Mouse (Mus musculus) MEL (cell line): ENCODE results near the gene Tymp. TPM values are rescaled to one million over a fixed set of nuclear protein-coding genes. Genes with fewer than 3 reads are reported as not detected.
A peak's percentile ranks its signal among the peaks of the same experiment; 100 is the strongest.

Experiments
- DNase-seq: peaks from one replicate; pipeline ENCODE4 v3.0.0; 2011; ENCODE audit warnings: low read depth, low spot score
- H3K27ac ChIP-seq: 2 replicates; pipeline ENCODE4 v1.5.1; 2012; ENCODE audit warnings: low read depth, mild to moderate bottlenecking, control low read depth, low read length, moderate library complexity; ENCODE audit not compliant: control insufficient read depth
- H3K27me3 ChIP-seq, 2 experiments: fragments of 150-350 bp in 1 of 2; sonication (generic) in 1 of 2; 2 replicates each; pipeline ENCODE4 v1.6.1; 2012; ENCODE audit warnings: low read length in 2 of 2, mild to moderate bottlenecking in 2 of 2, improper control_type of control experiment in 1 of 2, moderate library complexity in 1 of 2; ENCODE audit not compliant: insufficient read depth in 2 of 2, control insufficient read depth in 1 of 2
- H3K36me3 ChIP-seq, 2 experiments: 2 replicates each; pipeline ENCODE4 v1.6.1; 2012 to 2014; ENCODE audit warnings: low read length in 2 of 2, improper control_type of control experiment in 1 of 2, inconsistent platforms in 1 of 2, mild to moderate bottlenecking in 1 of 2; ENCODE audit not compliant: insufficient read depth in 2 of 2, control insufficient read depth in 1 of 2
- H3K4me1 ChIP-seq, 2 experiments: fragments of 150-350 bp in 1 of 2; sonication (generic) in 1 of 2; 2 replicates each; pipeline ENCODE4 v1.6.1; 2012; ENCODE audit warnings: low read length in 2 of 2, improper control_type of control experiment in 1 of 2, mild to moderate bottlenecking in 1 of 2; ENCODE audit not compliant: insufficient read depth in 2 of 2, control insufficient read depth in 1 of 2
- H3K4me3 ChIP-seq, 2 experiments: fragments of 150-350 bp in 1 of 2; sonication (generic) in 1 of 2; 2 replicates each; pipeline ENCODE4 v1.5.1; 2012; ENCODE audit warnings: low read depth in 2 of 2, low read length in 2 of 2, mild to moderate bottlenecking in 2 of 2, moderate library complexity in 2 of 2, control low read depth in 1 of 2, improper control_type of control experiment in 1 of 2; ENCODE audit not compliant: control insufficient read depth in 1 of 2, insufficient read depth in 1 of 2
- H3K79me2 ChIP-seq: 2 replicates; pipeline ENCODE4 v1.6.1; 2012; ENCODE audit warnings: mild to moderate bottlenecking, low read length, moderate library complexity; ENCODE audit not compliant: control insufficient read depth, poor library complexity, insufficient read depth
- H3K9ac ChIP-seq: 2 replicates; pipeline ENCODE4 v1.6.1; 2012; ENCODE audit warnings: low read depth, mild to moderate bottlenecking, control low read depth, low read length, moderate library complexity; ENCODE audit not compliant: control insufficient read depth, poor library complexity, severe bottlenecking
- H3K9me3 ChIP-seq: fragments of 150-350 bp; sonication (generic); replicated peaks from 2 replicates; pipeline ENCODE4 v1.6.1; 2012; ENCODE audit warnings: mild to moderate bottlenecking, low read length, improper control_type of control experiment, moderate library complexity; ENCODE audit not compliant: insufficient read depth
- BHLHE40 ChIP-seq: IDR thresholded peaks from 2 replicates; pipeline ENCODE4 v1.6.1; 2012; ENCODE audit warnings: low read depth, mild to moderate bottlenecking, inconsistent platforms, low read length, improper control_type of control experiment, borderline replicate concordance
- CTCF ChIP-seq, 3 experiments: IDR thresholded peaks in 2 of 3; conservative IDR thresholded peaks in 1 of 3; 2 replicates each; pipeline ENCODE4 v1.5.1; 2011 to 2012; ENCODE audit warnings: low read length in 3 of 3, low read depth in 2 of 3, mild to moderate bottlenecking in 2 of 3, improper control_type of control experiment in 1 of 3, inconsistent platforms in 1 of 3, mixed read lengths in 1 of 3, moderate library complexity in 1 of 3; ENCODE audit not compliant: control insufficient read depth in 1 of 3, insufficient read depth in 1 of 3, poor library complexity in 1 of 3, severe bottlenecking in 1 of 3
- ELF1 ChIP-seq: IDR thresholded peaks from 2 replicates; pipeline ENCODE4 v1.6.1; 2014; ENCODE audit warnings: low read depth, mild to moderate bottlenecking, inconsistent platforms, low read length, improper control_type of control experiment, moderate library complexity
- EP300 ChIP-seq, 2 experiments: IDR thresholded peaks; 2 replicates each; pipeline ENCODE4 v1.6.1; 2011; ENCODE audit warnings: improper control_type of control experiment in 2 of 2, low read length in 2 of 2, low read depth in 1 of 2, mild to moderate bottlenecking in 1 of 2
- ETS1 ChIP-seq: IDR thresholded peaks from 2 replicates; pipeline ENCODE4 v1.6.1; 2012; ENCODE audit warnings: low read depth, mild to moderate bottlenecking, inconsistent platforms, low read length, improper control_type of control experiment, moderate library complexity
- GATA1 ChIP-seq: IDR thresholded peaks from 2 replicates; pipeline ENCODE4 v1.6.1; 2011; ENCODE audit warnings: low read depth, low read length, improper control_type of control experiment
- JUND ChIP-seq: IDR thresholded peaks from 2 replicates; pipeline ENCODE4 v1.6.1; 2011; ENCODE audit warnings: low read depth, mild to moderate bottlenecking, improper control_type of control experiment, low read length
- KAT2A ChIP-seq: conservative IDR thresholded peaks from 2 replicates; pipeline ENCODE4 v1.6.1; 2012; ENCODE audit warnings: low read depth, low read length, improper control_type of control experiment, inconsistent platforms
- MAFK ChIP-seq: IDR thresholded peaks from 2 replicates; pipeline ENCODE4 v1.6.1; 2011; ENCODE audit warnings: low read depth, mild to moderate bottlenecking, low read length, improper control_type of control experiment, borderline replicate concordance
- MAZ ChIP-seq: IDR thresholded peaks from 2 replicates; pipeline ENCODE4 v1.6.1; 2012; ENCODE audit warnings: low read depth, mild to moderate bottlenecking, inconsistent platforms, low read length, improper control_type of control experiment
- MEF2A ChIP-seq: IDR thresholded peaks from 2 replicates; pipeline ENCODE4 v1.6.1; 2014; ENCODE audit warnings: low read depth, mild to moderate bottlenecking, inconsistent platforms, low read length, improper control_type of control experiment; ENCODE audit not compliant: poor library complexity, insufficient replicate concordance, severe bottlenecking; ENCODE audit errors: extremely low read depth
- MXI1 ChIP-seq: IDR thresholded peaks from 2 replicates; pipeline ENCODE4 v1.6.1; 2011; ENCODE audit warnings: mild to moderate bottlenecking, low read depth, low read length, improper control_type of control experiment
- POLR2A ChIP-seq, 2 experiments: IDR thresholded peaks; 2 replicates each; pipeline ENCODE4 v1.6.1; 2011 to 2012; ENCODE audit warnings: low read length in 2 of 2, mild to moderate bottlenecking in 2 of 2, control low read depth in 1 of 2, improper control_type of control experiment in 1 of 2, low read depth in 1 of 2, moderate library complexity in 1 of 2; ENCODE audit not compliant: control insufficient read depth in 1 of 2, insufficient read depth in 1 of 2, poor library complexity in 1 of 2
- POLR2AphosphoS2 ChIP-seq: IDR thresholded peaks from 2 replicates; pipeline ENCODE4 v1.6.1; 2011; ENCODE audit warnings: low read length, improper control_type of control experiment
- POLR2AphosphoS5 ChIP-seq: IDR thresholded peaks from 2 replicates; pipeline ENCODE4 v1.6.1; 2012; ENCODE audit warnings: low read depth, borderline replicate concordance, mild to moderate bottlenecking, inconsistent platforms, low read length, moderate library complexity, mixed read lengths
- RCOR1 ChIP-seq: IDR thresholded peaks from 2 replicates; pipeline ENCODE4 v1.6.1; 2012; ENCODE audit warnings: low read depth, mild to moderate bottlenecking, inconsistent platforms, low read length, improper control_type of control experiment
- SIN3A ChIP-seq: IDR thresholded peaks from 2 replicates; pipeline ENCODE4 v1.6.1; 2012; ENCODE audit warnings: low read length, improper control_type of control experiment, inconsistent platforms
- SMC3 ChIP-seq: IDR thresholded peaks from 2 replicates; pipeline ENCODE4 v1.6.1; 2011; ENCODE audit warnings: low read depth, low read length, improper control_type of control experiment
- TAL1 ChIP-seq: IDR thresholded peaks from 2 replicates; pipeline ENCODE4 v1.6.1; 2012; ENCODE audit warnings: mild to moderate bottlenecking, inconsistent platforms, low read length, moderate library complexity, mixed read lengths
- TCF12 ChIP-seq: IDR thresholded peaks from 2 replicates; pipeline ENCODE4 v1.6.1; 2014; ENCODE audit warnings: low read depth, mild to moderate bottlenecking, inconsistent platforms, low read length, improper control_type of control experiment, moderate library complexity
- UBTF ChIP-seq: IDR thresholded peaks from 2 replicates; pipeline ENCODE4 v1.6.1; 2012; ENCODE audit warnings: low read depth, mild to moderate bottlenecking, inconsistent platforms, low read length, improper control_type of control experiment, moderate library complexity, borderline replicate concordance; ENCODE audit not compliant: insufficient read depth
- USF2 ChIP-seq, 2 experiments: IDR thresholded peaks; 2 replicates each; pipeline ENCODE4 v1.6.1; 2011 to 2012; ENCODE audit warnings: improper control_type of control experiment in 2 of 2, low read length in 2 of 2, borderline replicate concordance in 1 of 2, inconsistent platforms in 1 of 2, low read depth in 1 of 2, mild to moderate bottlenecking in 1 of 2; ENCODE audit not compliant: insufficient read depth in 1 of 2
- ZC3H11A ChIP-seq: IDR thresholded peaks from 2 replicates; pipeline ENCODE4 v1.6.1; 2012; ENCODE audit warnings: low read depth, mild to moderate bottlenecking, inconsistent platforms, low read length, improper control_type of control experiment
- ZKSCAN1 ChIP-seq: IDR thresholded peaks from 2 replicates; pipeline ENCODE4 v1.6.1; 2012; ENCODE audit warnings: low read depth, mild to moderate bottlenecking, inconsistent platforms, low read length, improper control_type of control experiment, moderate library complexity
- ZNF384 ChIP-seq: IDR thresholded peaks from 2 replicates; pipeline ENCODE4 v1.6.1; 2012; ENCODE audit warnings: low read depth, mild to moderate bottlenecking, inconsistent platforms, low read length, improper control_type of control experiment
- polyA plus RNA-seq, 2 experiments: library from polyadenylated mRNA; stranded (reverse) in 1 of 2; unstranded in 1 of 2; fragments of >175 nt in 1 of 2; fragments of >200 nt in 1 of 2; gene quantifications; 2 replicates each; pipeline versions ENCODE4 v1.2.1 to v1.2.4; 2012; ENCODE audit warnings: low replicate concordance in 2 of 2, low read depth in 1 of 2; ENCODE audit not compliant: insufficient read length in 2 of 2, insufficient read depth in 1 of 2, missing spikeins in 1 of 2
- total RNA-seq: library from RNA; depleted of rRNA; stranded (reverse); fragments of 300-350 nt; gene quantifications from 2 replicates; pipeline ENCODE4 v1.2.3, GENCODE M21; 2012

Gene Tymp
- total and polyA plus RNA-seq, 3 experiments, result 1.5 to 2.0 TPM; not detected in 1

DNA sequence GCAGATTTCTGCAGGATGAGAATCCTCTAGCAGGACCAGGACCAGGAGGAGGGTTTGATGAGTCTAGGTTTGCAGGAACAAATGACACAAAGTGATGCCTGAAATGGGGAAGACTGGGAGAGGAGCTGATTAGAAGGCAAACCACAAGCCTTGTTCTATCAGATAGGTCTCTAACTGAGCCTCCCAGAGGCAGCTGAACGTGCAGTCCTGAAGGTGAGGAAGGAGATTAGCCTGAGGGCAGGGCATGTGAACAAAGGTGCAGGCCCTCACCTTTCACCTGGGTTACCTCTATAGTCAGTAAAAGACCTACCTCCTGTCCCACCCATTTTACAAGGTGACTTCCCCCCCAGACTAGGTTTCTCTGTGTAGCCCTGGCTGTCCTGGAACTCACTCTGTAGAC lies 22.9 kb upstream of the Tymp start:
- H3K27ac ChIP-seq, result no peak overlapping the region
- no peak overlapping the region for H3K9ac ChIP-seq
- no peak overlapping the region for H3K4me3 ChIP-seq
- no peaks in the 10 kb centered on the region for H3K9me3 ChIP-seq
- DNase-seq, result peak; percentile 32
- H3K36me3 ChIP-seq, result peaks cover 0 to 12% of the 10 kb centered on the region in 2 experiments; a peak in 2 of 4 replicates
- H3K79me2 ChIP-seq, result no peaks in the 10 kb centered on the region
- TF ChIP-seq ZNF384 (no peak), TCF12 (peak; percentile 67), RCOR1 (peak; percentile 71), ETS1 (peak; percentile 44; the same call in 1 of the 2 replicates), EP300 (IDR thresholded peaks at IDR 0.05; ENCODE audit: low read depth in 1 of 2, low read length in 2 of 2) (peak; percentile 76 to 81), ELF1 (no peak), SIN3A (peak; percentile 23; the same call in 1 of the 2 replicates), TAL1 (no peak), BHLHE40 (peak; percentile 97), POLR2AphosphoS2 (no peak), GATA1 (peak; percentile 74)
- no peaks in the 10 kb centered on the region for H3K27me3 ChIP-seq
- H3K4me1 ChIP-seq, result peaks cover 12 to 18% of the 10 kb centered on the region in 2 experiments

DNA sequence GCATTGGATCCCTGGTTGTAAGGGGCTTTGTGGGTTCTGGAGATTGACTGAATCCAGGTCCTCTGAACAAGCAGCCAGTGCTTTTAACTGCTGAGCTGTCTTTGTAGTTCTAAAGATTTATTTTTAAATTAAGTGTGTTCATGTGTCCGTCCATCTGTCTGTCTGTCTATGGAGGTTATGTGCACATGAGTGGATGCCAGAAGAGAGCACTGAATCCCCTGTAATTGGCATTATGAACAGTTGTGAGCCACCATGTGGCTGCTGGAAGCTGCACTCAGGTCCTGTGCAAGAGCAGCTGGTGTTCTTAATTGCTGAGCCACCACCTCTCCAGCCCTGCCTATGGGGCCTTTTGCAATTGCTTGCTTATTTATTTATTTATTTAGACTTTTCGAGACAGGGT lies 21.3 kb upstream of the Tymp start:
- TF ChIP-seq RCOR1 (no peak), TCF12 (no peak), USF2 (IDR thresholded peaks at IDR 0.05; ENCODE audit: borderline replicate concordance in 1 of 2, insufficient read depth in 1 of 2, low read depth in 1 of 2, low read length in 2 of 2) (no peak), SMC3 (no peak), CTCF (IDR thresholded peaks at IDR 0.05 in 2 of 3, conservative IDR thresholded peaks at IDR 0.05 in 1 of 3; ENCODE audit: control insufficient read depth in 1 of 3, insufficient read depth in 1 of 3, low read depth in 2 of 3, low read length in 3 of 3, poor library complexity in 1 of 3, severe bottlenecking in 1 of 3) (no peak), ETS1 (no peak), MXI1 (no peak), MAZ (no peak), POLR2AphosphoS5 (no peak), SIN3A (no peak), BHLHE40 (no peak), ZC3H11A (no peak), ZKSCAN1 (no peak), MAFK (no peak), ZNF384 (no peak), MEF2A (no peak), UBTF (no peak), KAT2A (no peak), POLR2A (IDR thresholded peaks at IDR 0.05; ENCODE audit: control insufficient read depth in 1 of 2, insufficient read depth in 1 of 2, low read depth in 1 of 2, low read length in 2 of 2, poor library complexity in 1 of 2) (no peak), JUND (no peak)
- Histone ChIP-seq H3K4me1 (peaks cover 6 to 14% of the 10 kb centered on the region in 2 experiments), H3K36me3 (peaks cover 0 to 6% of the 10 kb centered on the region in 2 experiments; a peak in 2 of 4 replicates), H3K9me3 (no peaks in the 10 kb centered on the region), H3K79me2 (no peaks in the 10 kb centered on the region), H3K27me3 (peaks cover 0 to 5% of the 10 kb centered on the region in 2 experiments; a peak in 1 of 4 replicates), H3K27ac (no peak overlapping the region), H3K4me3 (no peak overlapping the region), H3K9ac (no peak overlapping the region)
- DNase-seq, result no peak
